Mouse (Mus musculus) stomach, postnatal 0 days (tissue): ENCODE data around the gene Rapgef3. TPM values are rescaled to one million over a fixed set of nuclear protein-coding genes. Genes with fewer than 3 reads are reported as not detected.

Experiments
- ATAC-seq: fragments of 200-750 bp; cut with Nextera tagmentation; 2 replicates; pipeline ENCODE4 v1.8.0; 2017; ENCODE audit not compliant: low FRiP score, low TSS enrichment
- DNase-seq: peaks from one replicate; pipeline ENCODE4 v3.0.0-alpha.2; 2016; ENCODE audit warnings: low spot score
- H3K27ac ChIP-seq: fragments of 300-500 bp; sonication (generic); replicated peaks from 2 replicates; pipeline ENCODE4 v1.5.1; 2014; ENCODE audit warnings: mild to moderate bottlenecking, control low read depth
- H3K27me3 ChIP-seq: fragments of 300-500 bp; sonication (generic); 2 replicates; pipeline ENCODE4 v1.6.1; 2014; ENCODE audit warnings: low read length; ENCODE audit not compliant: control insufficient read depth, insufficient read depth
- H3K36me3 ChIP-seq: fragments of 300-500 bp; sonication (generic); 2 replicates; pipeline ENCODE4 v1.6.1; 2014; ENCODE audit warnings: low read length, mixed read lengths; ENCODE audit not compliant: control insufficient read depth, insufficient read depth
- H3K4me1 ChIP-seq: fragments of 300-500 bp; sonication (generic); replicated peaks from 2 replicates; pipeline ENCODE4 v1.6.1; 2014; ENCODE audit warnings: antibody characterized with exemption; ENCODE audit not compliant: control insufficient read depth, insufficient read depth
- H3K4me2 ChIP-seq: fragments of 300-500 bp; sonication (generic); replicated peaks from 2 replicates; pipeline ENCODE4 v1.6.1; 2014; ENCODE audit warnings: low read depth, mild to moderate bottlenecking, control low read depth, moderate library complexity
- H3K4me3 ChIP-seq: fragments of 300-500 bp; sonication (generic); 2 replicates; pipeline ENCODE4 v1.5.1; 2014; ENCODE audit warnings: low read depth, low read length, control low read depth
- H3K9ac ChIP-seq: fragments of 300-500 bp; sonication (generic); 2 replicates; pipeline ENCODE4 v1.6.1; 2014; ENCODE audit warnings: mild to moderate bottlenecking, low read length, control low read depth, mixed read lengths
- H3K9me3 ChIP-seq: fragments of 300-500 bp; sonication (generic); 2 replicates; pipeline ENCODE4 v1.6.1; 2016; ENCODE audit warnings: low read length; ENCODE audit not compliant: control insufficient read depth
- CTCF ChIP-seq: IDR thresholded peaks from 2 replicates; pipeline ENCODE4 v1.5.1; 2016; ENCODE audit warnings: antibody characterized with exemption, low read depth, mild to moderate bottlenecking, moderate library complexity
- EP300 ChIP-seq: optimal IDR thresholded peaks from 2 replicates; pipeline ENCODE3; 2016; ENCODE audit warnings: antibody characterized with exemption
- WGBS: fragments of 180-500 bp; shearing (Covaris S2); extraction: QIAGEN DNeasy Blood & Tissue Kit; methylation state at CpG from one replicate; pipeline ENCODE4 v1.1.7; 2014; 5-methylcytosine and 5-hydroxymethylcytosine counted together
- polyA plus RNA-seq: library from polyadenylated mRNA; unstranded; fragments of >200 nt; fragmentation: Nextera tagmentation; extraction: Ambion mirVana; gene quantifications from 2 replicates; pipeline ENCODE4 v1.2.1, GENCODE M21; 2015

Rapgef3 gene
- polyA plus RNA-seq, 1 experiment from 2014 or later, result 3.2 TPM

DNA sequence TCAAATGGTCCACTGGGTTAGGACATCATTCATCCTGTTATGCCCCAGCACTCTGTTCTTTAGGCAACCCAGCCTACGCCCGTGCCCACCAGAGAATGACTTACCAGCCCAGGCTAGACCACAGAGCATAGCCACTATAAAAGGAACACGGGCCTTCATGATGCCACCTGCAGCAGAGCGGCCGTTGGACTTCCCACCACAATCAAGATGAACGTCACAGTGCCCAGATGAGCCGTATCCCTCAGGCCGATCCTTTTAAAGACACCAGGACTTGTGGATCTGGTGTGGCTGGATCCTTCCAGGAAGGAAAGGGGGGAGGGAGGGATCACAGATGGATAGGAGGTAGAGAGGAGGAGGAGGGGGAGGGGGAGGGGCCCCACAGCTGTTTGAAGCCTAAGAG is 36.7 kb downstream of the Rapgef3 start, which contains the start of gene Endou:
Gene Endou (minus strand): TSS at position 229 of the 400 bp plus-strand sequence.
- no peak for DNase-seq
- Histone ChIP-seq H3K9ac (no peak within 1 kb of the TSS), H3K4me3 (no peak within 1 kb of the TSS), H3K27me3 (no peaks in the 10 kb centered on the region), H3K4me1 (no peaks in the 10 kb centered on the region), H3K4me2 (no peak within 1 kb of the TSS; the same call in 1 of the 2 replicates), H3K9me3 (no peaks in the 10 kb centered on the region), H3K27ac (no peak within 1 kb of the TSS), H3K36me3 (no peaks in the 10 kb centered on the region)
- peak; percentile 38; the same call in 1 of the 2 replicates for ATAC-seq
- no peak for TF ChIP-seq CTCF
- TF ChIP-seq EP300, result no peak
- WGBS, result 81% methylated on average over 8 of the region's 8 CpGs

DNA sequence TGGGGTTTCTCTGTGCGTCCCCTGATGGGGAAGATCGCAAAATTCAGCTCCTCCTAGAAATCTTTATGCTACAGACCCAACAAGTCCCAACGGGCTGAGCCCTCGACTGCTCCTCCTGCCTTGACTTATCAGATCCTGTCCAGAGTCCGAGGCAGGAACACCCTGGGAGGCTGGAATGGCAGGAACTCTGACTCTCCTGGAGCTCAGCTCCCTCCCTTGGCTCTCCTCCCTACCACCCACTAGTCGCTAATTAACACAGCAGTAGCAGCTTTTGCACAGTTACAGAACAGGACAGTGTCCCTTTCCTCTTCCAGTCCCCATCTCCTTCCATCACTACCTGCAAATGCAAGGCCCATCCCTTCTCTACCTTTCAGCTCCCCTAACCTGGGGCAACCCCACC is 37.4 kb downstream of the Rapgef3 start:
- Histone ChIP-seq H3K4me3 (no peak overlapping the region), H3K4me1 (no peaks in the 10 kb centered on the region), H3K9me3 (no peaks in the 10 kb centered on the region), H3K4me2 (no peak overlapping the region; the same call in 1 of the 2 replicates), H3K9ac (no peak overlapping the region), H3K36me3 (no peaks in the 10 kb centered on the region), H3K27ac (no peak overlapping the region), H3K27me3 (no peaks in the 10 kb centered on the region)
- ATAC-seq (no peak), DNase-seq (no peak)
- TF ChIP-seq CTCF (no peak), EP300 (no peak)
- WGBS, result 35% methylated on average over 6 of the region's 6 CpGs

DNA sequence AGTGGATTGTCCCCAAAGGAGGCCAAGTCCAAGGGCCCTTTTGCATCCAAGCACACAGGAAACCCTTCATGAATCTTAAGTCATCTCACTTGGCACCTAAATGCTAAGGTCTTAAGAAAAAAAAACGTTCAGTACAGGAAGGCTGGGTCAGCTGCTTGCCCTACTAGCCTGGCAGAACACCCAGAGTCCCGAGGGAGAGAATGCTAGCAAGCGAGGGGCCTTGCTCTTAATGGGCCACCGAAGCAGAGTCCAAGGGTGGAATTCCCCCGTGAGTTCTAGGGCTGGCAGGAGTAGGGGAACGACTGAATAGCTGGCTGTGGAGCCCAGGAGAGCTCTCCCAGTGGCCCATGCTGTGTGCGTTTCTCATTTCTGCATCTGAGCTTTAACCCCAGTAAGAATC is 39.0 kb downstream of the Rapgef3 start:
- no peak for ATAC-seq
- no peak overlapping the region for H3K4me3 ChIP-seq
- H3K9ac ChIP-seq, result no peak overlapping the region
- no peaks in the 10 kb centered on the region for H3K4me1 ChIP-seq
- H3K27ac ChIP-seq, result no peak overlapping the region
- DNase-seq, result no peak
- H3K27me3 ChIP-seq, result no peaks in the 10 kb centered on the region
- no peaks in the 10 kb centered on the region for H3K9me3 ChIP-seq
- no peak overlapping the region for H3K4me2 ChIP-seq
- no peaks in the 10 kb centered on the region for H3K36me3 ChIP-seq
- no peak for TF ChIP-seq EP300
- no peak for TF ChIP-seq CTCF
- 58% methylated on average over 7 of the region's 7 CpGs for WGBS

DNA sequence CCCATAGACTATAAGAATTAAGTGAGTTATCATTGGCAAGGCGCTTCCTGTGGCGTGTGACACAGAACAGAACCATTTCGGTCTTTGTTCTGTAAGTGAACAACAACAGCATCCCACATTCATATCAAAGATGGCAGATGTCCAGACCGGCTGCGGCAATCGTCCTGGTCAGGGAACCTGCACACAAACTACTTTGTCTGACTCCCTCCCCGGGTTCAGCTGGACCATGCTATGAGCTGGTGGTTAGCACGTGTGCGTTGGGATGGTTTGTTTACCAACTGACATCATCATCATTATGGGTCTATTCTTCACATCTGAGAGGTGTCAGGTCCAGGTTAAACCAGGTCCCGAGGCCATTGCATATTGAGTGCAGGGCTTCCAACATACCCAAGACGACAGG is 39.4 kb downstream of the Rapgef3 start:
- Histone ChIP-seq H3K27ac (no peak overlapping the region), H3K9me3 (no peaks in the 10 kb centered on the region), H3K27me3 (no peaks in the 10 kb centered on the region), H3K36me3 (no peaks in the 10 kb centered on the region), H3K4me3 (no peak overlapping the region), H3K9ac (no peak overlapping the region), H3K4me1 (no peaks in the 10 kb centered on the region), H3K4me2 (no peak overlapping the region)
- no peak for TF ChIP-seq EP300
- no peak for TF ChIP-seq CTCF
- ATAC-seq (no peak), DNase-seq (no peak)
- WGBS, result 70% methylated on average over 11 of the region's 11 CpGs

DNA sequence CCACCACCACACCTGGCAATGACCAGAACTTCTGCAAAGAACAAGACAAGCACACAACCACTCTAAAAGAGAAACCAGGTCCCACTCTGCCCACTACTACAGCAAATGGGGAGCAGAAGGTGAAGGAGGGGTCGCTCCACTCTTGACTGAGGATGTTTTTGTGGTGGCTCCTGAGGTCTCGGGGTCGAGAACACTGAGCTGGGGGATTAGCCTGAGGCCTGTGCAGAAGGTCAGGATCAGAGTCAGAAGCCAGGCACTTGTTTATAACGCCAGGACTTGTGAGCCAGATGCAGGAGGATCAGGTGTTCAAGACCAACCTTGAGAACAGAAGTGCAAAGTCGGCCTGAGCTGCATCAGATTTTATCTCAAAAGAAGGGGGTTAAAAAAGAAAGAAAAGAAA is 40.3 kb downstream of the Rapgef3 start:
- DNase-seq, result no peak
- no peaks in the 10 kb centered on the region for H3K9me3 ChIP-seq
- H3K36me3 ChIP-seq, result no peaks in the 10 kb centered on the region
- H3K9ac ChIP-seq, result no peak overlapping the region
- no peak overlapping the region for H3K27ac ChIP-seq
- 71% methylated on average over 5 of the region's 5 CpGs for WGBS
- ATAC-seq, result no peak
- no peak overlapping the region for H3K4me3 ChIP-seq
- H3K27me3 ChIP-seq, result no peaks in the 10 kb centered on the region
- no peaks in the 10 kb centered on the region for H3K4me1 ChIP-seq
- TF ChIP-seq EP300 (no peak), CTCF (no peak)
- no peak overlapping the region for H3K4me2 ChIP-seq

DNA sequence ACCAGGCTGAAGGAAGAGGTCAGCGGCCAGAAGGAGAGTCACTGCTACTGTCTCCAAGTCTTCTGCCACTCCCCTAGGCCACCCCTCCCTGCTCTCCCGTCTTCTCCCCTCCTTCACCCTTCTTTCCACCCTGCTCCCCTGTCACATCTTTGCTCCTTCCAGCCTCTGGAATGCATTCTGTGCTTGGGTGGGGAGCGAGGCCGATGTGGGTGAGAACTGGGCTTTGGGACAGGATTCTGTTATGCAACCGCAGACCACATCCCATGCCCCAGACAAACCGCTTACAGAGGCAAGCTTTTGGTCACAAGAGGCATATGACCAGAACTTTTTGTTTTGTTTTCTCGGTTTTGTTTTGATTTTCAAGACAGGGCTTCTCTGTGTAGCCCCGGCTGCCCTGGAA is 40.7 kb downstream of the Rapgef3 start:
- Histone ChIP-seq H3K36me3 (no peaks in the 10 kb centered on the region), H3K27ac (no peak overlapping the region), H3K9ac (no peak overlapping the region), H3K9me3 (no peaks in the 10 kb centered on the region), H3K4me3 (no peak overlapping the region), H3K27me3 (no peaks in the 10 kb centered on the region), H3K4me1 (no peaks in the 10 kb centered on the region), H3K4me2 (no peak overlapping the region)
- DNase-seq, result no peak
- no peak for ATAC-seq
- WGBS, result 49% methylated on average over 8 of the region's 8 CpGs
- TF ChIP-seq EP300, result no peak
- no peak for TF ChIP-seq CTCF
